Mouse (Mus musculus): ENCODE results near the gene Gstm1. TPM values are rescaled to one million over a fixed set of nuclear protein-coding genes. Genes with fewer than 3 reads are reported as not detected.

Gene Gstm1
- 100 to 1,000 TPM in 2 of 26 experiments, 10 to 100 TPM in 24; 10.9 to 109 (median 29.8) TPM for total RNA-seq (2018; cell fraction: chromatin; rRNA removed)
- total RNA-seq (2018; cell fraction: cytosol; rRNA removed) = 100 to 1,000 TPM; 178 to 448 (median 339) TPM
- total RNA-seq (2018; cell fraction: nucleus; rRNA removed) = 100 to 1,000 TPM in 8 of 26 experiments, 10 to 100 TPM in 18; 37.5 to 185 (median 74.8) TPM
- polyA plus RNA-seq (2018) = 150 to 391 TPM (median 384 TPM) in 3 replicates

DNA sequence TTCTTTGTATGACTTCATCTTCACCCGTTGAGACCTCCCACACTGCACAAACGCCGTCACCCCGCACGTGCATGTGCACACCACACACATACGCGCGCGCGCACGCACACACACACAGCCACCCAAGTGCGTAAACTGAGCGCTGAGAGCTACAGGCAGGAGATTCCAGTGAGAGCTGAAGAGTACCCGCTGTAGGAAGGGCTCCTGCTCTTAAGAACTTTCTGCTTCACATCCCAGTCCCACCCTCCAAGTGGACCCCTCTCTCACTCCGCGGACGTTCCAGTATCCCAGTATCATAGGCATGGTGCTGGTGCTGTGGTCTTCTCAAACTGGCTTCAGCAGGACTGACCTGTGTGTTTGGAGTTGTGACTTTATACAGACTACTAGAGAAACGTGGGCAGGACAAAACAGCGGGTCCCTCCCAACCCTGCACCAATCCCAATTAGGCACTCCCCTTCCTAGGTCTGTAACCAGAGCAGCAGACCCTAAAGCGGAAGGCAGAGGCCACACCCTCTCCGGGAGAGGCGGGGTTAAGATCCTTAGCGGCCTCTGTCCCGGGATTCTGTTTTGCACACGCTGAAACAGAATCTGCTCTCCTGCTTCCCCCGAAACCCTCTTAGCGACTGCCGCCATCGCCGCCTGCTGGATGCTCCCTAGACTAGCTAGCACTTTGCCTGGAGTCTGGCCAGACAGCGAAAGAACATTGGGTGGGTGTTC lies at the start of gene Gstm1:
TSS of gene Gstm1 (minus strand) at position 501 of the 717 bp plus-strand sequence.
- H3K36me3 ChIP-seq (ENCODE audit: inconsistent target) = no peaks in the 10 kb centered on the region
- H3K4me3 ChIP-seq (ENCODE audit: inconsistent target) = peak within 1 kb of the TSS; percentile 46
- WGBS (ENCODE audit: missing documents) = under 1% methylated on average over 31 of the region's 31 CpGs
- peak within 1 kb of the TSS; percentile 95 for H3K27ac ChIP-seq
- H3K79me2 ChIP-seq (ENCODE audit: inconsistent target) = no peaks in the 10 kb centered on the region; the same call in 1 of the 2 replicates

DNA sequence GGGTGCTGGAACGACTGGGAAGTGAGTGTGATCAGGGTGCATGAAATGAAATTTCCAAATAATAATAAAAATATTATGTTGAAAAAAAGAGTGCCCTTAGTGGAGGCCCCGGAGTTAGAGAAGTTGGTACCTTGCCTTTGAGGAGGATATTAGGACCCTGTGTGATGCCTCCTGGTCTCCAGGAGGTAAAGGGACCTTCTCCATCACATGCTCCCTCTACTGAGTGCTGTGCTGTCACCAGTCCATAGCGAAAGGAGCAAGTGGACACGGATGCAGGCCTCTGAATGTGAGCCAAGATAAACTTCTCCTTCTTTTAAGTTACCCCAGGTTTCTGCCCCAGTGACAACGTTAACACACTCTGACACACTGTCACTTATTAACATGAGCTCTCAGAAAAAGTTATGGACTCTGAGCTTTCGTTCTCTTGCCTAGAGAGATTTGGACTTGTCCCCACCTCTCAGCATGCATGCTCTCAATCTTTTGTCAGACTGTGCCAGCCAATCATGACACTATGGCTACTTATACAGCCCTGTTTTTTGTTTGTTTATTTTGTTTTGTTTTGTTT lies 49.7 kb upstream of the Gstm1 start:
- no peaks in the 10 kb centered on the region for H3K79me2 ChIP-seq (ENCODE audit: inconsistent target)
- H3K36me3 ChIP-seq (ENCODE audit: inconsistent target) = no peaks in the 10 kb centered on the region
- H3K27ac ChIP-seq = no peak overlapping the region
- WGBS (ENCODE audit: missing documents) = 56% methylated on average over 6 of the region's 6 CpGs
- no peak overlapping the region for H3K4me3 ChIP-seq (ENCODE audit: inconsistent target)

DNA sequence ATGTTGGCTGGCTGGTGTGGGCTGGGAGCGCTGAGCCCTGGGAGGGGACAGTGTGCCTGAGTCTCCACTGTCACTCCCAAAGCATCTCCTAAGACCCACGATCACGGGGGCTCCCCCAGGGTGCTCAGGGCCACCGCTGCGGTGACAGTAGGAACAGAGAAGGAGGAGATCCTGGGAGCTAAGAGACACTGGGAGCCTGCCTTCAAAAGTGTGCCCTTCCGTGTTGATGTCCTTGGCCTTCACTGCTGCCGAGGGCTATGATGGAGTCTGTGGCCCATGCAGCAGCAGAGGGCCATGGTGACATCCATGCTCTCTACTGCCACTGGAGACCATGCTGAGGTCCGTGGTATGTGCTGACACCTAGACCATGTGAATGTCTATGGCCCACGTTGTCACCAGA lies 47.8 kb upstream of the Gstm1 start:
- 83% methylated on average over 9 of the region's 9 CpGs for WGBS (ENCODE audit: missing documents)

DNA sequence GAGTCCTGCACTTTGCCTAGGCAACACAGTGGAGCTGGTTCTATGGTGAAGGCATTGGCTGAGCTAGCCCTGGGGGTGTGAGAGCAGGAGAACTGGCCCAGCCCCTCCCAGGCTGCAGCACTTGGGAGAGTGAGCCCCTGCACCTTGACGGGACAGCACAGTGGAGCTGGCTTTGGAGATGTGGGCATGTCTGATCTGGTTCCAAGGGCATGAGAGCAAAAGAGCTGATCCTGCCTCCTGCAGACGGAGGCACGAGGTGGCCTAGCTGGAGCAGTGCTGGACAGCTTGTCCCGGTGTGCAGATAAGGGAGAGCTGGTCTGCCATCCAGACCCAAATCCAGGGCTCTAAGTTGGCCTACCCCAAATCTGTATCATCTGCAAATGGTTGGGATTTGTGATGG lies 46.9 kb upstream of the Gstm1 start:
- 94% methylated on average over 3 of the region's 4 CpGs for WGBS (ENCODE audit: missing documents)
- no peaks in the 10 kb centered on the region for H3K79me2 ChIP-seq (ENCODE audit: inconsistent target)
- H3K36me3 ChIP-seq (ENCODE audit: inconsistent target) = no peaks in the 10 kb centered on the region
- H3K27ac ChIP-seq = no peak overlapping the region
- H3K4me3 ChIP-seq (ENCODE audit: inconsistent target) = no peak overlapping the region

More for the DNA sequence above, 47.8 kb upstream of the Gstm1 start:
- Histone ChIP-seq H3K79me2 (ENCODE audit: inconsistent target) (no peaks in the 10 kb centered on the region), H3K27ac (no peak overlapping the region), H3K36me3 (ENCODE audit: inconsistent target) (no peaks in the 10 kb centered on the region), H3K4me3 (ENCODE audit: inconsistent target) (no peak overlapping the region)

DNA sequence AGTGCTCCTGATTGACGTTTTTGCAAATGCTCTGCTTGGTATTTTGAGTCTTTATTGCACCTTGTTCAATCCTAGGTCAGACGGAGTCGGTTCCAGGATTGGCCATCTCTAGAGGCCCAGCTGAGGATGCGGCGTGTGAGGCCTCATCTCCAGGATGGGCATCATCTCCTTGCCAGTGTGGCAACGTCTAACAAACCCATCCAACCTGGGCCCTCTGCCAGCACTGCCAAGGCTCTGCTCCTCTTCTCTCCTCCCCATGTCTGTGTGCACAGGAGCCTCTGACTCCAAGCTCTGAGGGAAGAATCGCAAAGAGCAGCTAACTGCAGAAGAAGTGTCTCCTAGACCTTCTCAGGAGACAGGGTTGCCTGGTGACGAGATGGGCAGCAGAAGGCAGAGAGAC lies 44.9 kb upstream of the Gstm1 start:
- H3K79me2 ChIP-seq (ENCODE audit: inconsistent target) = no peaks in the 10 kb centered on the region
- H3K27ac ChIP-seq = no peak overlapping the region
- 76% methylated on average over 8 of the region's 8 CpGs for WGBS (ENCODE audit: missing documents)
- H3K36me3 ChIP-seq (ENCODE audit: inconsistent target) = no peaks in the 10 kb centered on the region
- no peak overlapping the region for H3K4me3 ChIP-seq (ENCODE audit: inconsistent target)

DNA sequence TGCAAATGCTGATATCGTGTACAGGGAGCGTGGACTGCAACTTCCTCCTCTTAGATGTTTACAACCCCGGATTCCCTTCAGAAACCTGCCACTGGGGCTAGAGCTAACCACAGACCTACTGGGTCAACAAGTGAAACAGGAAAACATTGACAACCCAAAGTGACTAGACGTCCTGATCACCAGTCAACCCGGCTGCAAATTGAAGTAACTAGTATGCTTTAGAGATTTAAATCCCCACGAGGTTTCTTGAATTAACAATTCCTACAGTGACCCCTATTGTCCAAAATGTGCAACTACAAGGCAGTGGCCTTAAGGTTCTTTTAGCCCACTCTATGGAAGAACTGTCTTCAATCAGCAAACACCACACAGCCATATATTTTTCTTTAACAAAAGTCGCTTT lies 43.6 kb upstream of the Gstm1 start:
- WGBS (ENCODE audit: missing documents) = 4% methylated on average over 7 of the region's 7 CpGs

DNA sequence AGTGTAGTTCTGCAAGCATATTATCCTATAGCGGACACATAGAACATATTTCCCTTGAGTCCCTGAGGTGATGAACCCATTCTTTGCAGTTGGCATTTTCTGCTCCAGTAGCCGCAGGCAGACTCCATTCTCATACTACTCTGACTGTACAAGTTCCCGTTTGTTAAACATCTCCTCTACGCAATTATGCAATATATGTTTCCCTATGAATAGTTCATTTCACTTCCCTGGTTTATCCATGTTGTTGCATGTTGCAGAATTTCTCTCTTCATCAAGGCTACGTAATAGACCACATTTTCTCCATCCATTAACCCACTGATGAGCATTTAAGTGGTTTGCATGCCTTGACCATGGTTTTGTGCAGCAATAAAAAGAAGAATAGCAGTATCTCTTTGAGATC lies 32.7 kb upstream of the Gstm1 start:
- Histone ChIP-seq H3K36me3 (ENCODE audit: inconsistent target) (no peaks in the 10 kb centered on the region), H3K79me2 (ENCODE audit: inconsistent target) (no peaks in the 10 kb centered on the region), H3K27ac (no peak overlapping the region), H3K4me3 (ENCODE audit: inconsistent target) (no peak overlapping the region)
- 39% methylated on average over 5 of the region's 5 CpGs for WGBS (ENCODE audit: missing documents)

More for the DNA sequence above, 43.6 kb upstream of the Gstm1 start:
- no peaks in the 10 kb centered on the region for H3K79me2 ChIP-seq (ENCODE audit: inconsistent target)
- H3K4me3 ChIP-seq (ENCODE audit: inconsistent target) = peak overlapping the region; percentile 11; the same call in 1 of the 2 replicates
- no peaks in the 10 kb centered on the region for H3K36me3 ChIP-seq (ENCODE audit: inconsistent target)
- peak overlapping the region; percentile 15; the same call in 1 of the 2 replicates for H3K27ac ChIP-seq

DNA sequence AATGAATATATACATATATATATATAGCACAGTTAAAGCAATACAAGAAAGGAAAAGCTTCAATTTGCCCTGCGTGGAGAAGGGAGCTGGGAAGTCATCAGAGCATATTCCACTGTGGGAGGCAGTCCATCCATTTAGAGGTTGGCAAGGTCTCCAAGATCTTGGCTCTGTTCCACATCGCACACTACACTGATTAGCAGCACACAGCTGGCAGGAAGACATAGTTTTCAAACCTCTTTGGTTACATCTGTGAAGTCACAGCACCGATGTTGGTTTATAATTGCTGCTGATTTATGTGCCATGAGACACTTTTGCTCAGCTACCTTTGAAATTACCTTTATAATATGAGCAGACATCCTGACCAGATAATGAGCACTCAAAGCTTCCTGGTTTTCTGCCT lies 30.5 kb upstream of the Gstm1 start:
- WGBS (ENCODE audit: missing documents) = 76% methylated on average over 3 of the region's 3 CpGs
- no peaks in the 10 kb centered on the region for H3K36me3 ChIP-seq (ENCODE audit: inconsistent target)
- no peak overlapping the region for H3K27ac ChIP-seq
- no peaks in the 10 kb centered on the region for H3K79me2 ChIP-seq (ENCODE audit: inconsistent target)
- H3K4me3 ChIP-seq (ENCODE audit: inconsistent target) = no peak overlapping the region

DNA sequence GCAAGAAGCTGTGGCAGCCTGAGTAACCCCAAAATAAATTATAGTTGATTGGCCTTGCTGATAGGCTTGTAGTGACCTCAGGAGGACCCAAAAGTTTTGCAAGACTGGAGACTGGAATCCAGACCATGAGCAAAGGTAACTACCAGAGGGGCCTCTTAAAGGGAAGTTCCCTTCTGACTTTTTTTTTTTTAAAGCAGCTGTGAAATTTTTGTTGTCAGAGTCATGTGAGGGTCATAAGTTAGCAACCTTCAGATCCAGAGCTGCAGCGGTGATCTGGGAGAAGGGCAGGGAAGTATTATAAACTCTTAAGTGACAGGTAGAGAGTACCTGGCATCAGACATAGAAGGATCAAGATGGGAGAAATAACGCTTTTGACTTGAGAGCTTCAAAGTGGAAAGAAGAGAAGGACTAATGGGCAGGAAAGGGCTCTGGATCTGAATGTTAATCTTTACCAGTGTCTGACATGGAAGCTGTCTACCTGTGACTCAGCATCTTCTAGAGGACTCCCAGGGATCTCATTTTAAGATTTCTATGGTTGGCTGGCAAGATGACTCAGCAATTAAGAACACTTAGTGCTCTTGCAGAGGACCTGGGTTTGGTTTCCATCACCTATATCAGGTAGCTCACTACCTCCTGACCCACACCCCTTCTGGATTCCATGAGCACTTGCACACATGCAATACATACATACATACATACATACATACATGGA lies 29.3 kb upstream of the Gstm1 start:
- H3K27ac ChIP-seq = peak overlapping the region; percentile 39
- no peaks in the 10 kb centered on the region for H3K36me3 ChIP-seq (ENCODE audit: inconsistent target)
- H3K79me2 ChIP-seq (ENCODE audit: inconsistent target) = no peaks in the 10 kb centered on the region
- H3K4me3 ChIP-seq (ENCODE audit: inconsistent target) = no peak overlapping the region
- 55% methylated on average over 2 of the region's 2 CpGs for WGBS (ENCODE audit: missing documents)

DNA sequence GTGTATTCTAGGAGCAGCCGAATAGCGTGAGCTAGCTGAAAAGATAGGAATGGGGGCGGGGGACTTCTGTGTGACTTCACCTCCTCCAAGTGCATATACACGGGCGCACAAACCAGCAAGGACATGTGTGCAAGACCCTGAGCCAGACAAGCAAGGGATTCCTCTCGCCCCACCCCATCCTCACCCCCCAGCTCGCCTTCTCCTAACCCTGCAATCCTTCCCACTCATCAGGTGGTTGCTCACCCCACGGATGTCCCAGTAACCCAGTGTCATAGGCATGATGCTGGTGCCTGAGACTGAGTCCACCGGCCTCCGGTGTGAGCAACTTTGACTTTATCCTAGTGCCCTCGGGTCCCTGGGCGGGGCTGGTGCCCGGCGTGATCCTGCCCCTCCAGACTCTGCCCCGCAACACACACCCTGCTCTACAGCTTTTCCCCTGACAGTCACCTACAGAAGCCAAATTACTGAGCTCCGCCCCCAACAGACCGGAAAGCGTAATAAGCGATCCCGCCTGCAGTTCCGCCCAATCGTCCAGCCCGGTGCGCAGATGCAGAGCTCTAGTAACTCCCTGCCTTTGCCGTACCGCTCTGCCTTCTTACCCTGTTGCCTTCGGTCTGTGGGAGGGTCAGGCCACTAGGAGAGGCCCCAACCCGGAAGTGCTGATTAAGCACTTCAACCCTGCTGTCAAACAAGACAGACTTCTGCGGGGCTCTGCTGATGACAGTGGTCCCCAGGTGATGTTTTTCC lies 26.8 kb upstream of the Gstm1 start, which contains the start of gene Gstm4:
TSS of gene Gstm4 (minus strand) at position 501 of the 747 bp plus-strand sequence.
- Histone ChIP-seq H3K27ac (peak within 1 kb of the TSS; percentile 57), H3K4me3 (ENCODE audit: inconsistent target) (peak within 1 kb of the TSS; percentile 52), H3K79me2 (ENCODE audit: inconsistent target) (no peaks in the 10 kb centered on the region), H3K36me3 (ENCODE audit: inconsistent target) (no peaks in the 10 kb centered on the region)
- 5% methylated on average over 29 of the region's 29 CpGs for WGBS (ENCODE audit: missing documents)

DNA sequence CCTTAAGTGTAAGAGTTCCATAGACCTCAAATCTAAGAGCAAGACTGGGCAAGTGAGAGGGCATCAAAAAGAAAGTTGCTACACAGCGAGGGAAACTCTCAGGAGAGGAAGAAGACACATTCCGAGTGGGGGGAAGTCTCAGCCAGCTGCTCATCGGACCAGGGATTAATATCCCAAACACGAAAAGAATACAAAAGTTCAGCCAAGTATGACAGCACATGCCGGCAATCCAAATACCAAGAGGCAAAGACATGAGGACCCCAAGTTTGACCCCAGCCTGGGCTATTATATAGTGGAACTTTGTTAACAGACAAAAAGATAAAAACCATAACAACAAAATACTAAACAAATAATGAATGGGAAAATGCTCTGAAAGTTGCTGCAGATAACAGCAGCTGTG lies 15.4 kb upstream of the Gstm1 start:
- 86% methylated on average over 5 of the region's 5 CpGs for WGBS (ENCODE audit: missing documents)
- no peak overlapping the region for H3K27ac ChIP-seq
- H3K79me2 ChIP-seq (ENCODE audit: inconsistent target) = no peaks in the 10 kb centered on the region
- no peaks in the 10 kb centered on the region for H3K36me3 ChIP-seq (ENCODE audit: inconsistent target)
- H3K4me3 ChIP-seq (ENCODE audit: inconsistent target) = no peak overlapping the region

DNA sequence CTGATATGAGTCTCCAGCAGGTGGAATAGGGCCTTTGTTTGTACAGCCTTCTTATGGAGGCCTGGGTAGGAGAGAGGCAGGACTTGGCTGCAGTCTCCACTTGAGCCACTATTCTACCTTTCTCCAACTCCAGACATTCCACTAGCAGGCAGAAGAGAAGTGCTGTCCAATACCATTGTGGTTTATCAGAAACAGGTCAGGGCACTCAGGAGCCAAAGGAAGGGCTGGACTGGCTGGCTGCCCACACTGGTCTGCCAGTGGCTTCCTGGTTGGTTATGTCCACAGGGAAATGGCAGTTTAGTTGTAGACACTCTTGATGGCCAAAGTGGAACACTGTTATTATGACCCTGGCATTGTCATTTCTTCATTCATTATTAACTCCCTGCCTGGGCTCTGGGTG lies 14.3 kb upstream of the Gstm1 start:
- Histone ChIP-seq H3K36me3 (ENCODE audit: inconsistent target) (no peaks in the 10 kb centered on the region), H3K4me3 (ENCODE audit: inconsistent target) (no peak overlapping the region), H3K79me2 (ENCODE audit: inconsistent target) (no peaks in the 10 kb centered on the region), H3K27ac (no peak overlapping the region)

DNA sequence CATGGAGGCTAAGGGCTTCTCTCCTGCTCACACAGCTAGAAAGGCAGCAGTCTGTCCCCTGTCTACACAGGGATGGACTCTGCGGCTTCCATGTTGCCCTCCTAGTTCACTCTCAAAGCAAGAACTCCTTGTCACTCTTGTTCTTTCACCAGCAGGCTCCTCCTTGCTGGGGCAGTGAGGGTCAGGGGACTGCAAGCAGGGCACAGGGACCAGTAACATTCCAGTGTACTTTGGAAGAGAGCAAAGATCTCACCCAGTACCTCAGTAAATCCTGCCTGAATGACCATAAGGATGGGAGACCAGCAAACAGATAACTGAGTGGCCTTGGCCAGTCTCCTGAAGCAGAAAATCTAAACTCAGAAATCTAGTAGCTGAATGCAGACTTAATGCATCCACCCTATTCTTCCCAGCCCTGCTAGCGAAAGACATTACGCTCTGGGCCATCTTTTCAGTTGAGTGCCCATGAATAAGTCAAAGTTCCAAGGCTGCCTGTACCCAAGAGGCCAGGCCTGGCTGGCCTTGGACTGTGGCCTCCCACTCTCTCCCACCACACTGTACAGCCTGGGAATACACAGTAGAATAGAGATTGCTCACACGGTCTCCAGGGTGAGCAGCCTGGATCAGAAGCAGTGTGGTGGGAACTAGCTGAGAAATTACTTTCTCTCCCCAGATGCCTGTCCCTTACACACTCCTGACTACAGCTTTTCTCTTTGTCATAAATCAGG lies 11.0 kb upstream of the Gstm1 start:
- Histone ChIP-seq H3K36me3 (ENCODE audit: inconsistent target) (no peaks in the 10 kb centered on the region), H3K4me3 (ENCODE audit: inconsistent target) (no peak overlapping the region), H3K79me2 (ENCODE audit: inconsistent target) (no peaks in the 10 kb centered on the region), H3K27ac (no peak overlapping the region)
- WGBS (ENCODE audit: missing documents) = 94% methylated on average over 4 of the region's 4 CpGs

DNA sequence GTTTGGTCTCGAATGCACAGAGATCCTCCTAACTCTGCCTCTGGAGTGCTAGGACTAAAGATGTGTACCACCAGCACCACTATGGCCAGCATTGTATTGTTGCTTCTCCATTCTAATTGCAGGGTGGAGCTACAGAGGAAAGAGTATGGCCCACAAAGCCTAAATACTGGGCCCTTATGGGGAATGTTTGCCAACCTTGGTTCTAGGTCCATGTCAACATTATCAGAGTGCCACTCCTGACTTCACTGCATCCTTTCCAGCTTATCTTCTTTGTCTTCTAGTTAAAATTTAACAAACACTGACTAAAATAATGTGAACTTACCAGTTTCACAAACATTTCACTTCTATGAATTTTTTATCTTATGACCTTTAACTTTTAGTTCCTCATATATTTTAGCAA lies 8.8 kb upstream of the Gstm1 start:
- H3K36me3 ChIP-seq (ENCODE audit: inconsistent target) = no peaks in the 10 kb centered on the region
- H3K79me2 ChIP-seq (ENCODE audit: inconsistent target) = no peaks in the 10 kb centered on the region
- WGBS (ENCODE audit: missing documents) = 92% methylated on average over 1 of the region's 1 CpGs
- H3K4me3 ChIP-seq (ENCODE audit: inconsistent target) = no peak overlapping the region
- no peak overlapping the region for H3K27ac ChIP-seq

Data from macrophage (primary cell).